Mouse (Mus musculus): ENCODE results near the gene Arr3.

Arr3 gene

DNA sequence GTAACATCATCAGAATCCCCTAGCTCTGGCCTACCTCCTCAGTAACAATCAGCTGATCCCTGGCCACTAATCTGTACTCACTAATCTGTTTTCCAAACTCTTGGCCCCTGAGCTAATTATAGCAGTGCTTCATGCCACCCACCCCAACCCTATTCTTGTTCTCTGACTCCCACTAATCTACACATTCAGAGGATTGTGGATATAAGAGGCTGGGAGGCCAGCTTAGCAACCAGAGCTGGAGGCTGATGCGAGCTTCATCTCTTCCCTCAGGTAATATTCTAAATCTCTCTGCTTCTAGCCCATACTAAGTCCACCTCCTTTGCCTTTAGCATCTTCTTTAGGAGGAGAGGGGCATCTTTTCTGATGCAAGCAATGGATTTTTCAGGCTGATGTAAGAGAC lies at the start of gene Arr3:
TSS of gene Arr3 (plus strand) at position 184 of the 400 bp plus-strand sequence.
- no peak for DNase-seq

DNA sequence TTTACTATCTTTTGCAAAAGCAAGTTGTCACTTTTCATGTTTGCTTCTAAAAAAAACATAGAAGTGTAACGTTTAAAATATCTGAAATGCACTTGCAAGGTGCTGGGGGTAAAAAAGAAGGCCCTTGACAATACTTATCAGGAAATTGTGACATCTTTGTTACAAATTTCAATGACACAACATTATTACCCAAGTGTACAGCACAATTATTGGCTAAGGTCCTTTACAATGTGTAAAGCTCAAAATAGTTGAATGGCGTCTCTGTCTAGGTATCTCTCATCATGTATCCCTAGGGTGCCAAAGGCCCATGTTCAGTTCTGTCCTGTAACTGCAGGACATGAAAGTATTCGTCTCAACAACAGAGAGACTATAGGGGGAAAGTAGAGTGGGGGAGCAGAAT lies 49.3 kb upstream of the Arr3 start:
- no peak for DNase-seq

DNA sequence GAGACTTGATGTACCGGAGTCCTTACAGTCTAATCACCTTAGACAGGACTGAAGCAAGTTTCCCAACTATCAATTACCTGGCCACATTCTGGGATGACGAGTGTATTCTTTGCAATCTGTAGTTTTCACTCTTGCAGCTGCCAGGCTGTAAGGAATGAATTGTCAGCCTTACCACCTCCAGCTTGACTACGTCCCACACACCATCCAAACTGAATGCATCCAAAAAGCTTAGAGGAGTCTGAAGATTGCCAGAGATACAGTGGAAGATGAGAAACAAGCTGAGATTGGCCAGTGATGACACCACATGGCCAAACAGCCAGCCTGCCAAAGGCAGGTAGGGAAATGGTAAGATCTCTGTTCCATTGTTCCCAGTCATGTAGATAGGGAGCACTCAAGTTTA lies 39.6 kb upstream of the Arr3 start:
- no peak for DNase-seq

DNA sequence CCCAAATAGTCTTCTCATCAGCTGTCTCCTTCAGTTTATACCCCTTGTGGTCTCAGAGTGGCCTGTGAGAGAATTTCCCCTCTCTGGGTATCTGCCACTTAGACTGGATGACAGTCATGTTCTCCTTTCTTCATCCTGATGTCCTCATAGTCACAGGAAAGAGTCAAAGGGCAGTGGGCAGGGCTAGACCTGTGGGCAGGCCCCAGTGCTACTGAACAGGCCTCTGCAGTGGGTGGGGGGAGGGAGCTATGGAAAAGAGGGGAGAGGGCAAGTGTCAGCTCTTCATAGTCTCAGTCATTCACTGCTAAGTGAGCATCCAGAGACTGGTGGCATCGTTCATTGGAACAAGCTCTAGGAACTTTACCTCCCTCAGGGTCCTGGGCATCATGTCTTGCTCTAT lies 33.3 kb upstream of the Arr3 start, which contains the start of gene Awat1:
TSS of gene Awat1 (plus strand) at position 301 of the 400 bp plus-strand sequence.
- DNase-seq: no peak

DNA sequence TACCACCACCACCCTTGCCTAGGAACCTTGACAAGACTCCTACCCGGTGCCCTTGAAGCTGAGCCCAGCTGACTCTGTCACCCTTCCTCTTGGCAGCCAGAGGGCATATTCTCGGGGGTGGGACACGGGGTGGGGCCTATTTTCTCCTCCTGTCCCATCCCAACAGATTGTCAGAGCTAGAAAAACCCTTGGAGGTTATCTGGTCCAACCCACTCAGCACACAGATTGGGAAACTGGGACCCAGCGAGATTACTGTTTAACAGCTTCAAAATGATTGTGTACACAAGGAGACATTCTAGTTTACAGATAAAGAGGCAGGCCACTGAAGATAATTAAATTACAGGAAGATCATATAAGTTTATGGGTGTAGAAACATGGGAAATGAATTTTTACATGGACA lies 10.5 kb upstream of the Arr3 start, which contains the start of gene P2ry4:
TSS of gene P2ry4 (minus strand) at position 79 of the 400 bp plus-strand sequence.
- no peak for DNase-seq

DNA sequence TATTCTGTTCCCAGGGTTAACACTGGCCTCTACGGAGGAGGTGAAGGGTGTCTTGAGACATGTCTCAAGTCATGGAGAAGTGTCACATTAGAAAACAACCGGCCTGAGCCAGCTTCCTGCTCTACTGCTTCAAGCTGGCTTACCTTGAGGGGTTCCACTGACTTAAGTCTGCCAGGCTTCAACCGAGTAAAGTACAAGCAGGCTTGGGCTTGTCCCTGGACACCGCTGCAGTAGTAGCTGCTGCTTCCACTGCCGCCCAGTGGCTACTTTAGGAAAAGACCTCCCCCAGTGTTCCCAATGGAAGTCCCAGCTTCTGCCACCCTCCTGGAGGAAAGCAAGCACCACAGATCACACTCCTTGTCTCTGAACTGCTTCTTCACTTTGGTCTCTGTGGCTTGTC lies 7.9 kb upstream of the Arr3 start:
- DNase-seq: peak; percentile 68

DNA sequence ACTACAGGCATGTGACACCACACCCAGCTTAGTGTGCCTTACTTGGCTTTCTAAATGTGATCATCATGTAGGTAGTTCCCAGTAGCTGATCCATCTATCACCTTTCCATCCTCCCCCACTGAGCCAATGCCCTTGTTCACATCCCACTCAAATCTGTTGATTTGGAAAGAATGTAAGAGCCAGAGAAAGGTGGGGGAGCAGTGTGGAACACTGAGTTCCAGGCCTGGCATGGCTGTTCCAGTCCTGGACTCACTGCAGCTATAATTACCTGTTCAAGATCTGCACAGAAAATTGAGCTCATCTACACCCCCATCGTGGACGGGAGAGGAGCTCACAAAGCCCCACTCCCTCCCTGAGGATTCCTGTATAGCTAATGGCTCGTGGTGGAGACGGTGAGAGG lies 5.5 kb upstream of the Arr3 start:
- no peak for DNase-seq

DNA sequence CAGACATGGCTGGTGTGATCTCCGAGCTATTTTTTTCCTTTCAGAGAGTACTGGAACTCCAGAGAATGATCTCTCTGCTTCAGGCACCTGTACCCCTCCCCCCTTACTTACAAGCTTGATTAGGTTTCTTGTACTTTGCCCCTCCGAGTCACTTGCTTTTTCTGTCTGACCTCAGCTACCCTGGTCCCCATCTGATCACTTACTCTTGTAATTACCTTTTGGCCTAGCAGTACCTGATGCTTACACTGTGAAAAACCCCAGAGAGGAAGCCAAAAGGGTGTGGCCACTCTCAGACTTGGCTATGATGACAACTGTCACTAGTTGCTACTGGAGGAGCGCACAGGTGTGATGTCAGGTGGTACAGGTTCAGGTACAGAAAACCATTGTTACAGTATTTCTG lies 13.2 kb downstream of the Arr3 start:
- no peak for DNase-seq

DNA sequence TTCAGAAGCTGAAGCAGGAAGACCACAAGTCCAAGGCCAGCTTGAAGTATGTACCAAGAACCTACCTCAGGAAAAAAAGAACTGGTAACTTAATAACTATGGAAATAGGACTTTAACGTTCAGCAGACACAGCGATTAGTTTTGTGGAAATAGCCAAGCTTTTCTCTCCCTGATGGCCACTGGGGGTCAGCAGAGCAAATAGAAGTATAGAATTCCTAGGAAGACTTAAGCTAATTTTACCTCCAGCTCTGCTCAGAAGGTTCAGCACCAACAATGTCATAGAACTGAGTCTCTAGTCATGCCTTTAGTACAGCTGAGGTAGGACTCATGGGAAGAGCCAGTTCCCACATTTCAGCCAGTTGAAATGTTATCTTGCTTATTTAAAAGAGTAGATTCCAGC lies 16.1 kb downstream of the Arr3 start:
- peak; percentile 10 for DNase-seq

DNA sequence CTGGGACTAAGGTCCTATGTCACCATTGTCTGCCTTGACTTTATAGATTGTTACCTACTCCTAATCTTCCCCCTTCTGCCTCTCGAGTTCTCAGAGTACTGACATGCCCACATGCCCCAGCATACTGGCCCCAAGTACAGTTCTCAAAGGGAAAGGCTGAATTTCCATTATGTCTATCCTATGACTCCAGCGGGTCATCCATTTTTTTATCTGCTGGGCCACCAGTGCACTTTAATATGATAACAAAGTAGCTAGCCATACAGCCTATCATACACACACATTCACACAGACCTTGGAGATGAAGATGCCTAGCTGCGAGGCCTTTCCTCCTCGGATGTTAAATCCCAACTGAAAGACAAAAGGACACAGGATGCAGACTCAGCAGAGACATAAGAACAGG lies 18.9 kb downstream of the Arr3 start:
- no peak for DNase-seq

DNA sequence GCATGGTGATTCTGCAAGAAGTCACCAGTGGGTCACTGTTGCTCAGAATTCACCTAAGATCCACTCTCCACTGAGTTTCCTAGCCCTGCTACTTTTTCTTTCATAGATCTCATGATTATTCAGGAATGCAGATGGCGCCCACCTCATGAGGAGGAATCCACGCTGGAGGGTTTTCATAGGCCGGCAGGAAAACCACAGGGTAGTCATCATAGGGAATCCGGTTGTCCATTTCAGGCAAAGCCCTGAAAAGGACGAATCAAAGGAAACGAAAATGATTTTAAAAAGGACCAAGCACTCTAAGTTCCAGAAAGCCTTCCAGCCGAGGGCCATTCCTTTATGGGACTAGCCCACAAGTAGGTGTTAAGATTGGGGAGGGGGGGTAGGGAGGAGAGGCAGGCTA lies 19.8 kb downstream of the Arr3 start:
- peak; percentile 1 for DNase-seq

DNA sequence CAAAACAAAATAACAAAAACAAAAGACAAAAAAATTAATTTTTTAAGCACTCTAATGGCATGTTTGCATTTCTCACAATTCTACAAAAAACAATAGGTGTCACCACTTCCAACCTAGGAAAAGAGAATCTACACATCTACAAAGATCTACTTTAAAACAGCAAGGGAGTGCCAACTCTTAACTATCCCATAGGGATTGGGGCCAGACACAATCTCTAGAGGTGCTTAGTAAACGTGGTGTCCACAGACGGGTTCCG lies 20.2 kb downstream of the Arr3 start, which contains the start of gene Kif4:
TSS of gene Kif4 (plus strand) at position 192 of the 256 bp plus-strand sequence.
- no peak for DNase-seq

DNA sequence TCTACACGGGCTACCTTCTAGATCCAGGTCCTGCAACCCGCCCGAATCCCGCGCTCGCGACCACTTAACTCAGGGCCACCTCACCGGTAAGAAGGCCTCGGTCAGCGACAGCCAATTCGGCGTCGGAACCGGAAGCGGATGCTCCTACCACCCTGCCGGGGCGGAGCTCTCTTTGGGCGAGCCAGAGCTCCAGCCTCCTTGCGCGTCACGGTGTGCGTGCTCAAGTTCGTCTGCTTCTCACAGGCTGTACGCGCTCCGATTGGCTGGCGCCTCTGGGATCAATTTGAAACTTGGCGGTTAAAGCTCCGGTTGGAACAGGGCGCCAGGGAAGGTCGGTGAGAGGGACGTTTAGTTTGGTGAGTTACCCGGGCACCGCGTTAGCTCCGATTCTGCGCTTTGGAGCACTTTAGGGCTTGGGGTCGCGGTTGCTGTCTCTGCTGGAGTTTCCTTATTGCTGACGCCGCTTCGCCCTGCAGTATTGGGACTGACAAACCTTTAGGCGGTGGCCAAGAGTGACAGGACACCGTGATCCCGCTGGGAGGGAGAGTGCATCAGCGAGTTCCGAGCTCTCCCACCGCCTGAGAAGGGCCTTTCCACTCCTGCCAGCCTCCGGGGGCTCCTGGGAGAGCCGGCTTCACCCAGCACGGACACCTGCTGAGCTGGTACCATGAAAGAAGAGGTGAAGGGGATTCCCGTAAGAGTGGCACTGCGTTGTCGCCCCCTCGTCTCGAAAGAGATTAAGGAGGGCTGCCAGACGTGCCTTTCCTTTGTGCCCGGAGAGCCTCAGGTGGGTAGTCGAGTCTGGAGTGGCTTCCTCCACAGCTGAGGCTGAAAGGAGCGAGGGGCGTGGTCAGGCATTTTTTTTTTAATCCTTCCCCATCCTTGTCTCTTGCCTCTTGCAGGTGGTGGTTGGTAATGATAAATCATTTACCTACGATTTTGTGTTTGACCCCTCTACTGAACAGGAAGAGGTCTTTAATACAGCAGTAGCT lies 20.8 kb downstream of the Arr3 start, which contains the start of gene Pdzd11:
TSS of gene Pdzd11 (minus strand) at position 767 of the 992 bp plus-strand sequence.
- peak; percentile 94 for DNase-seq

DNA sequence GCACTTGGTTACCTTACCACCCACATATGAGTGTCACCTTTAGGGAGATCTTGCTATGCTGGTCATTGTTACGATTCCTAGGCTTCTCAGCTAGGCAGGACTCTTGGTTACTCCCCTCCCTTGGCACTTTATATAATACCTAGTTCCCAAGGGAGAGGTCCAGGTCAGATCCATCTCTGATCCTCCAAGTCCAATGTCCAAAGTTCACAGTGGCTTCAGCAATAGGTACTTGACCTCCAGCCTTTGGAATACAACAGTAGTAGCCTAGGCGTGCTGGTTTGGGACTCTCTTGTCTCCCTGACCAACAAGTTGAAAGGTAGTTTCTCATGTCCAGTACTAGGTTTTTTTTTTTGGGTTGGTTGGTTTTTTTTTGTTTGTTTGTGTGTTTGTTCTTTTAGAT lies 23.8 kb downstream of the Arr3 start:
- no peak for DNase-seq

DNA sequence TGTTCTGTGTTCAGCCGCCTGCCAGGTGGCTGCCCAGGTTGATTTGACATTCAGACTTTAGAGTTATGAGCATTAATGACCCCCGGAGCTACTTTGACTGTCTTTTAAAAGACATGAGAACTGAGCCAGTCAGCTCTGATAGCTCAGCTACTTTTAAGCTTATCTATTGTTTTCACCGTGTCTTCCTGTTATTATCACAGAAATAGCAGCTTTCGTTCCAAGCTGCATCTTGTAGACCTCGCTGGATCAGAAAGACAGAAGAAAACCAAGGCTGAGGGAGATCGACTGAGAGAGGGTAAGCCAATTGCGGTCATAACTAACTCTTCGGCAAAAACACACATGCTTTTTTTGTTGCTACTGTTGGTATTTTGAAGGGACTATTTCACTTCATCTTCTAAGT lies 33.2 kb downstream of the Arr3 start:
- DNase-seq: no peak

DNA sequence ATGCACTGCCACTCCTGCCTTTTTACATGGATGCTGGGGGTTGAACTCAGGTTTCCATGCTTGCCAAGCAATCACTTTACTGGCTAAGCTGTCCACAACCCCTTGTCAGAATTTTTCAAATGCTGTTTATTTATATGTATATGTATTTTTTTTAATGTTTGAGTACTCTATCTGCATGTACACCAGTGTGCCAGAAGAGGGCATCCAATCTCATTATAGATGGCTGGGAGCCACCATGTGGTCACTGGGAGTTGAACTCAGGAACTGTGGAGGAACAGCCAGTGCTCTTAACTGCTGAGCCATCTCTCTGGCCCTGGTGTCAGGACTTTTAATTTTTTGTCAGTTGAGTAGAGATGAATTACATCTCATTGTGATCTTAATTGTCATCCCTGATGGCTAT lies 47.6 kb downstream of the Arr3 start:
- DNase-seq: no peak

DNA sequence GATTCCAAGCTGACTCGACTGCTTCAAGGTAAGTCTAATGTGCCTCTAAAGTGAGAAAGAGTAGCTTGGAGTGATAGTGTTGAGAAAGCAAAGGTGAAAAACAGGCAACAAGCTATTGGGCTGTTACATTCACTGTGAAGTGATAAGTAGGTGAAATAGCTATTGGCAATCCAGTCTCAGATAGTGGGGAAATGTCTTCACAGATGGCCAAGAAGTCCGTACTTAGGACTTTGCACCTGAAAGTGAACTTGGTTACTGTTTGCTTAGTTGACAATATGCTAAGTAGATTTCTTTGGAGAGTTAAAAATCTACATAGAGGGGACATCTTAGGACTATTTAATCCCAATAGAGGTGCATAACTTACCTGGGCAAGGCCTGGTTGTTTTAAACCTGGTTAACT lies 59.5 kb downstream of the Arr3 start:
- DNase-seq: no peak
